Mouse (Mus musculus) neural tube, postnatal 0 days (tissue): ENCODE results near the gene Serpina1b. TPM values are rescaled to one million over a fixed set of nuclear protein-coding genes. Genes with fewer than 3 reads are reported as not detected.

Experiments
- polyA plus RNA-seq: library from polyadenylated mRNA; unstranded; fragments of >200 nt; fragmentation: Nextera tagmentation; extraction: Ambion mirVana; gene quantifications from 2 replicates; pipeline ENCODE4 v1.2.1, GENCODE M21; 2015

Gene Serpina1b
- polyA plus RNA-seq, result 0.20 TPM in 1 of 2 replicates, not detected in the other

GRCm38 (mm10) chr12:103830273-103830672 lies at the start of gene Serpina1b:
TSS of gene Serpina1b (minus strand) at chr12:103830373.

DNA sequence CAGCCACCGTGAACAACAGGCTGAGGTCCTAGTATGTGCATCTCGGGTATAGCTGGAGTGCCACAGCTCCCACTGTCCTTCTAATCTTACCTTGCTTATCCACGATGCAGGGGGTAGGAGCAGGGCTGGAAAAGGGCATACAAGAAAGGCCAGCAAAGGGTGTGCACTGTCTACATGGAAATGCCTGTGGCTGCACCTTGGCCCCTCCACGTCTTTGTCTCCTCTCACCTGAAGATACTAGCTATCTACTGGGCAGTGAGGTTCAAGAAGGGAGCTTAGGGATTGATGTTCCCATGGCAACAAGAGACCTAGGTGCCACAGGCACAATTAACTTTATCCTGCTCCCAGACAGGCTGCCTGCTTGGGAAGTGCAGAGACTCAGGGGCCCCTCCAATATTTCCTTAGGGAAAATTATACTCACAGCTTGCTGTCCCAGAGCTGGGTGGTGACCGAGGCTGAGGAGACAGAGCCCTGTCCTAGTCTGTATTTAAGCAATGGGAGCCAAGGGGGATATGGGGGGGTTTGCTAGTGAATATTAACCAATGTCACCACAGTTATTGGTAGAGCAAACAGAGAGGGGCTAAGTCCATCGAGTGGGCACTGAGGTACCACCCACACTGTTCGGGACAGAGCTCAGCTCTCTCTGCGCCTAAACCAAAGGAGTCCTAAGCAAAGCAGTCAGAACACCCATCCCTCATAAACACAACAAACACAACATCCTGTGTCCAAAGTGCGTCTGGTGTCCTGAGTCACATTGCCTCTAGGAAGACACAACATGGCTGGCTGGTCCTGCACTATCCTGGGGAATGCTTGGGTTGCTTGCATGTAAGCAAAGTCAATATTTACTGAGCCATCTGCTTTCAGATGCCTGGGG lies 33.2 kb upstream of the Serpina1b start, which contains the start of gene Serpina1a:
Serpina1a (minus strand) TSS at position 462 of the 874 bp plus-strand sequence.

DNA sequence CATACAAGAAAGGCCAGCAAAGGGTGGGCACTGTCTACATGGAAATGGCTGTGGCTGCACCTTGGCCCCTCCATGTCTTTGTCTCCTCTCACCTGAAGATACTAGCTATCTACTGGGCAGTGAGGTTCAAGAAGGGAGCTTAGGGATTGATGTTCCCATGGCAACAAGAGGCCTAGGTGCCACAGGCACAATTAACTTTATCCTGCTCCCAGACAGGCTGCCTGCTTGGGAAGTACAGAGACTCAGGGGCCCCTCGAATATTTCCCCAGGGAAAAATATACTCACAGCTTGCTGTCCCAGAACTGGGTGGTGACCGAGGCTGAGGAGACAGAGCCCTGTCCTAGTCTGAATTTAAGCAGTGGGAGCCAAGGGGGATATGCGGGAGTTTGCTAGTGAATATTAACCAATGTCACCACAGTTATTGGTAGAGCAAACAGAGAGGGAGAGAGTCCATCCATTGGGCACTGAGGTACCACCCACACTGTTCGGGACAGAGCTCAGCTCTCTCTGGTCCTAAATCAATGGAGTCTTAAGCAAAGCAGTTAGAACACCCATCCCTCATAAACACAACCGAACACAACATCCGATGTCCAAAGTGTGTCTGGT lies 56.8 kb downstream of the Serpina1b start, which contains the start of gene Serpina1d:
Serpina1d (minus strand) TSS at position 347 of the 606 bp plus-strand sequence.

DNA sequence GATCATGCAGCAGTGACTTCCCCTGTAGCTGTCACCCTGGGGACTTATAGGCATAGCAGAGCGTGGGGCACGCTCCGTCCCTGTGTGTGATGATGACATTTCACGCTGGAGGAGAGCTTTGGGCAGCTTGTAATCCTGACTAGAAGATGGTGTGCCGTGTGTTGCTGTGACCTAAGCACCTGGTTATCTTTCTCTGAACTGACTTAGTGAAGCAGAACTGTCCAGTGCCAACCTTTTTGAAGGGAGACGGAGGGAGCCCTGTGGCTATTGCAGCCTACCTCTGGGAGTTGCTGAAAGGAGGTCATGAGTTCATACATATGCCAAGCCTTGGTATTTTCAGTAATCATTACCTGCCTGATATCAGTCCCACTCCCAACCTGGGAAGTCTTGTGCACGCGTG lies 134.7 kb downstream of the Serpina1b start, which contains the start of gene Serpina1f:
Serpina1f (minus strand) TSS at position 101 of the 400 bp plus-strand sequence.

Other genes starting within 250 kb of the Serpina1b start
- 0.08 and 0.09 TPM in 2 replicates for gene Serpina10, start 198.9 kb downstream of the Serpina1b start, polyA plus RNA-seq
- gene Serpina6, start 173.2 kb downstream of the Serpina1b start, polyA plus RNA-seq, result not detected in 2 replicates
- not detected in 2 replicates for gene Serpina16, start 154.2 kb downstream of the Serpina1b start, polyA plus RNA-seq
- not detected in 2 replicates for gene Serpina1f, start 134.8 kb downstream of the Serpina1b start, polyA plus RNA-seq
- gene Serpina1d, start 56.8 kb downstream of the Serpina1b start, polyA plus RNA-seq, result 0.12 and 0.41 TPM in 2 replicates
- 0.41 TPM in 1 of 2 replicates, not detected in the other for gene Serpina1a, start 33.2 kb upstream of the Serpina1b start, polyA plus RNA-seq
- not detected in 2 replicates for gene Serpina1c, start 74.5 kb upstream of the Serpina1b start, polyA plus RNA-seq
- 0.45 TPM in 2 replicates for gene Serpina1e, start 128.6 kb upstream of the Serpina1b start, polyA plus RNA-seq
- not detected in 2 replicates for gene Serpina11, start 159.6 kb upstream of the Serpina1b start, polyA plus RNA-seq
- gene Serpina9, start 183.4 kb upstream of the Serpina1b start, polyA plus RNA-seq, result 0.13 and 0.17 TPM in 2 replicates
- not detected in 2 replicates for gene Serpina12, start 214.1 kb upstream of the Serpina1b start, polyA plus RNA-seq